Mouse (Mus musculus) MEL (cell line): ENCODE data around the gene Gm13199. TPM values are rescaled to one million over a fixed set of nuclear protein-coding genes. Genes with fewer than 3 reads are reported as not detected.

Experiments
- DNase-seq: peaks from one replicate; pipeline ENCODE4 v3.0.0; 2011; ENCODE audit warnings: low read depth, low spot score
- H3K27ac ChIP-seq: 2 replicates; pipeline ENCODE4 v1.5.1; 2012; ENCODE audit warnings: low read depth, mild to moderate bottlenecking, control low read depth, low read length, moderate library complexity; ENCODE audit not compliant: control insufficient read depth
- H3K27me3 ChIP-seq, 2 experiments: fragments of 150-350 bp in 1 of 2; sonication (generic) in 1 of 2; 2 replicates each; pipeline ENCODE4 v1.6.1; 2012; ENCODE audit warnings: low read length in 2 of 2, mild to moderate bottlenecking in 2 of 2, improper control_type of control experiment in 1 of 2, moderate library complexity in 1 of 2; ENCODE audit not compliant: insufficient read depth in 2 of 2, control insufficient read depth in 1 of 2
- H3K36me3 ChIP-seq, 2 experiments: 2 replicates each; pipeline ENCODE4 v1.6.1; 2012 to 2014; ENCODE audit warnings: low read length in 2 of 2, improper control_type of control experiment in 1 of 2, inconsistent platforms in 1 of 2, mild to moderate bottlenecking in 1 of 2; ENCODE audit not compliant: insufficient read depth in 2 of 2, control insufficient read depth in 1 of 2
- H3K4me1 ChIP-seq, 2 experiments: fragments of 150-350 bp in 1 of 2; sonication (generic) in 1 of 2; 2 replicates each; pipeline ENCODE4 v1.6.1; 2012; ENCODE audit warnings: low read length in 2 of 2, improper control_type of control experiment in 1 of 2, mild to moderate bottlenecking in 1 of 2; ENCODE audit not compliant: insufficient read depth in 2 of 2, control insufficient read depth in 1 of 2
- H3K4me3 ChIP-seq, 2 experiments: fragments of 150-350 bp in 1 of 2; sonication (generic) in 1 of 2; 2 replicates each; pipeline ENCODE4 v1.5.1; 2012; ENCODE audit warnings: low read depth in 2 of 2, low read length in 2 of 2, mild to moderate bottlenecking in 2 of 2, moderate library complexity in 2 of 2, control low read depth in 1 of 2, improper control_type of control experiment in 1 of 2; ENCODE audit not compliant: control insufficient read depth in 1 of 2, insufficient read depth in 1 of 2
- H3K79me2 ChIP-seq: 2 replicates; pipeline ENCODE4 v1.6.1; 2012; ENCODE audit warnings: mild to moderate bottlenecking, low read length, moderate library complexity; ENCODE audit not compliant: control insufficient read depth, poor library complexity, insufficient read depth
- H3K9ac ChIP-seq: 2 replicates; pipeline ENCODE4 v1.6.1; 2012; ENCODE audit warnings: low read depth, mild to moderate bottlenecking, control low read depth, low read length, moderate library complexity; ENCODE audit not compliant: control insufficient read depth, poor library complexity, severe bottlenecking
- H3K9me3 ChIP-seq: fragments of 150-350 bp; sonication (generic); replicated peaks from 2 replicates; pipeline ENCODE4 v1.6.1; 2012; ENCODE audit warnings: mild to moderate bottlenecking, low read length, improper control_type of control experiment, moderate library complexity; ENCODE audit not compliant: insufficient read depth
- BHLHE40 ChIP-seq: IDR thresholded peaks from 2 replicates; pipeline ENCODE4 v1.6.1; 2012; ENCODE audit warnings: low read depth, mild to moderate bottlenecking, inconsistent platforms, low read length, improper control_type of control experiment, borderline replicate concordance
- CTCF ChIP-seq, 3 experiments: IDR thresholded peaks in 2 of 3; conservative IDR thresholded peaks in 1 of 3; 2 replicates each; pipeline ENCODE4 v1.5.1; 2011 to 2012; ENCODE audit warnings: low read length in 3 of 3, low read depth in 2 of 3, mild to moderate bottlenecking in 2 of 3, improper control_type of control experiment in 1 of 3, inconsistent platforms in 1 of 3, mixed read lengths in 1 of 3, moderate library complexity in 1 of 3; ENCODE audit not compliant: control insufficient read depth in 1 of 3, insufficient read depth in 1 of 3, poor library complexity in 1 of 3, severe bottlenecking in 1 of 3
- E2F4 ChIP-seq: IDR thresholded peaks from 2 replicates; pipeline ENCODE4 v1.6.1; 2011; ENCODE audit warnings: low read depth, low read length, improper control_type of control experiment, borderline replicate concordance
- GABPA ChIP-seq: IDR thresholded peaks from 2 replicates; pipeline ENCODE4 v1.6.1; 2012; ENCODE audit warnings: low read depth, mild to moderate bottlenecking, inconsistent platforms, low read length, improper control_type of control experiment, moderate library complexity
- MAFK ChIP-seq: IDR thresholded peaks from 2 replicates; pipeline ENCODE4 v1.6.1; 2011; ENCODE audit warnings: low read depth, mild to moderate bottlenecking, low read length, improper control_type of control experiment, borderline replicate concordance
- MYC ChIP-seq: IDR thresholded peaks from 2 replicates; pipeline ENCODE4 v1.6.1; 2011; ENCODE audit warnings: low read depth, mild to moderate bottlenecking, low read length, improper control_type of control experiment, moderate library complexity
- NELFE ChIP-seq: IDR thresholded peaks from 2 replicates; pipeline ENCODE4 v1.6.1; 2011; ENCODE audit warnings: low read depth, low read length, improper control_type of control experiment
- POLR2A ChIP-seq, 2 experiments: IDR thresholded peaks; 2 replicates each; pipeline ENCODE4 v1.6.1; 2011 to 2012; ENCODE audit warnings: low read length in 2 of 2, mild to moderate bottlenecking in 2 of 2, control low read depth in 1 of 2, improper control_type of control experiment in 1 of 2, low read depth in 1 of 2, moderate library complexity in 1 of 2; ENCODE audit not compliant: control insufficient read depth in 1 of 2, insufficient read depth in 1 of 2, poor library complexity in 1 of 2
- POLR2AphosphoS5 ChIP-seq: IDR thresholded peaks from 2 replicates; pipeline ENCODE4 v1.6.1; 2012; ENCODE audit warnings: low read depth, borderline replicate concordance, mild to moderate bottlenecking, inconsistent platforms, low read length, moderate library complexity, mixed read lengths
- RCOR1 ChIP-seq: IDR thresholded peaks from 2 replicates; pipeline ENCODE4 v1.6.1; 2012; ENCODE audit warnings: low read depth, mild to moderate bottlenecking, inconsistent platforms, low read length, improper control_type of control experiment
- SMC3 ChIP-seq: IDR thresholded peaks from 2 replicates; pipeline ENCODE4 v1.6.1; 2011; ENCODE audit warnings: low read depth, low read length, improper control_type of control experiment
- TAL1 ChIP-seq: IDR thresholded peaks from 2 replicates; pipeline ENCODE4 v1.6.1; 2012; ENCODE audit warnings: mild to moderate bottlenecking, inconsistent platforms, low read length, moderate library complexity, mixed read lengths
- TBP ChIP-seq: IDR thresholded peaks from 2 replicates; pipeline ENCODE4 v1.8.0; 2011; ENCODE audit warnings: low read depth, low read length, improper control_type of control experiment
- TCF12 ChIP-seq: IDR thresholded peaks from 2 replicates; pipeline ENCODE4 v1.6.1; 2014; ENCODE audit warnings: low read depth, mild to moderate bottlenecking, inconsistent platforms, low read length, improper control_type of control experiment, moderate library complexity
- UBTF ChIP-seq: IDR thresholded peaks from 2 replicates; pipeline ENCODE4 v1.6.1; 2012; ENCODE audit warnings: low read depth, mild to moderate bottlenecking, inconsistent platforms, low read length, improper control_type of control experiment, moderate library complexity, borderline replicate concordance; ENCODE audit not compliant: insufficient read depth
- USF1 ChIP-seq: IDR thresholded peaks from 2 replicates; pipeline ENCODE4 v1.6.1; 2014; ENCODE audit warnings: low read depth, mild to moderate bottlenecking, inconsistent platforms, low read length, improper control_type of control experiment, moderate library complexity
- ZKSCAN1 ChIP-seq: IDR thresholded peaks from 2 replicates; pipeline ENCODE4 v1.6.1; 2012; ENCODE audit warnings: low read depth, mild to moderate bottlenecking, inconsistent platforms, low read length, improper control_type of control experiment, moderate library complexity
- ZMIZ1 ChIP-seq: IDR thresholded peaks from 2 replicates; pipeline ENCODE4 v1.6.1; 2012; ENCODE audit warnings: low read depth, mild to moderate bottlenecking, inconsistent platforms, low read length, improper control_type of control experiment, moderate library complexity
- ZNF384 ChIP-seq: IDR thresholded peaks from 2 replicates; pipeline ENCODE4 v1.6.1; 2012; ENCODE audit warnings: low read depth, mild to moderate bottlenecking, inconsistent platforms, low read length, improper control_type of control experiment
- polyA plus RNA-seq, 2 experiments: library from polyadenylated mRNA; stranded (reverse) in 1 of 2; unstranded in 1 of 2; fragments of >175 nt in 1 of 2; fragments of >200 nt in 1 of 2; gene quantifications; 2 replicates each; pipeline versions ENCODE4 v1.2.1 to v1.2.4; 2012; ENCODE audit warnings: low replicate concordance in 2 of 2, low read depth in 1 of 2; ENCODE audit not compliant: insufficient read length in 2 of 2, insufficient read depth in 1 of 2, missing spikeins in 1 of 2
- total RNA-seq: library from RNA; depleted of rRNA; stranded (reverse); fragments of 300-350 nt; gene quantifications from 2 replicates; pipeline ENCODE4 v1.2.3, GENCODE M21; 2012; rRNA removed

Gm13199 gene
- total and polyA plus RNA-seq, 3 experiments: 0.35 to 4.8 TPM; not detected in 1

GRCm38 (mm10) chr2:5821264-5821663 lies 41.5 kb downstream of the Gm13199 start:
- H3K27ac ChIP-seq: no peak overlapping the region
- H3K9me3 ChIP-seq: no peaks in the 10 kb centered on the region
- no peaks in the 10 kb centered on the region for H3K27me3 ChIP-seq
- TF ChIP-seq SMC3: no peak
- TF ChIP-seq POLR2A (IDR thresholded peaks at IDR 0.05; ENCODE audit: control insufficient read depth in 1 of 2, insufficient read depth in 1 of 2, low read depth in 1 of 2, low read length in 2 of 2, poor library complexity in 1 of 2): no peak
- no peak for TF ChIP-seq TBP
- TF ChIP-seq USF1: no peak
- TF ChIP-seq GABPA: no peak
- no peak for TF ChIP-seq CTCF (IDR thresholded peaks at IDR 0.05 in 2 of 3, conservative IDR thresholded peaks at IDR 0.05 in 1 of 3; ENCODE audit: control insufficient read depth in 1 of 3, insufficient read depth in 1 of 3, low read depth in 2 of 3, low read length in 3 of 3, poor library complexity in 1 of 3, severe bottlenecking in 1 of 3)
- no peak for TF ChIP-seq BHLHE40
- TF ChIP-seq E2F4: no peak
- TF ChIP-seq MAFK: no peak
- TF ChIP-seq NELFE: no peak
- TF ChIP-seq ZMIZ1: no peak
- TF ChIP-seq ZNF384: no peak
- TF ChIP-seq POLR2AphosphoS5: no peak
- no peak for TF ChIP-seq ZKSCAN1
- TF ChIP-seq RCOR1: no peak
- TF ChIP-seq MYC: no peak
- no peak for TF ChIP-seq UBTF
- TF ChIP-seq TAL1: no peak
- no peak for TF ChIP-seq TCF12
- TF ChIP-seq, all 39 proteins: peak for 0
- Histone ChIP-seq H3K4me1 (peaks cover 3 to 5% of the 10 kb centered on the region in 2 experiments; a peak in 3 of 4 replicates), H3K79me2 (no peaks in the 10 kb centered on the region), H3K36me3 (peaks cover 11 to 24% of the 10 kb centered on the region in 2 experiments), H3K4me3 (no peak overlapping the region), H3K9ac (no peak overlapping the region)
- no peak for DNase-seq

Other genes starting within 250 kb of the Gm13199 start
- gene Camk1d, start 148.4 kb downstream of the Gm13199 start, total RNA-seq: 2.9 and 3.7 TPM in 2 replicates
- gene Camk1d, start 148.4 kb downstream of the Gm13199 start, polyA plus RNA-seq: 1 to 10 TPM in 1 of 2 experiments, not detected in 1; 4.4 TPM
- 82.1 and 100 TPM in 2 replicates for gene Nudt5, start 17.9 kb downstream of the Gm13199 start, total RNA-seq
- gene Nudt5, start 17.9 kb downstream of the Gm13199 start, polyA plus RNA-seq: 100 to 1,000 TPM in 1 of 2 experiments, not detected in 1; 141 TPM
- 190 and 192 TPM in 2 replicates for gene Cdc123, start 17.8 kb downstream of the Gm13199 start, total RNA-seq
- gene Cdc123, start 17.8 kb downstream of the Gm13199 start, polyA plus RNA-seq: 100 to 1,000 TPM; 338 to 770 TPM
- gene Sec61a2, start 32.5 kb upstream of the Gm13199 start, total RNA-seq: 13.9 and 17.8 TPM in 2 replicates
- 10 to 100 TPM in 1 of 2 experiments, not detected in 1; 32.3 TPM for gene Sec61a2, start 32.5 kb upstream of the Gm13199 start, polyA plus RNA-seq
- gene Dhtkd1, start 79.9 kb upstream of the Gm13199 start, total RNA-seq: 1.5 and 1.6 TPM in 2 replicates
- gene Dhtkd1, start 79.9 kb upstream of the Gm13199 start, polyA plus RNA-seq: 1 to 10 TPM in 1 of 2 experiments, not detected in 1; 1.6 TPM
- gene Upf2, start 88.5 kb upstream of the Gm13199 start, total RNA-seq: 15.2 and 15.3 TPM in 2 replicates
- gene Upf2, start 88.5 kb upstream of the Gm13199 start, polyA plus RNA-seq: 10 to 100 TPM in 1 of 2 experiments, not detected in 1; 30.9 TPM